Mouse (Mus musculus) heart, embryonic 11.5 days (tissue): ENCODE data around the gene Ackr1. TPM values are rescaled to one million over a fixed set of nuclear protein-coding genes. Genes with fewer than 3 reads are reported as not detected.

Source experiments
- ATAC-seq: fragments of 200-750 bp; cut with Nextera tagmentation; replicated peaks from 2 replicates; pipeline ENCODE4 v1.8.0; 2017; ENCODE audit warnings: moderate library complexity; ENCODE audit not compliant: insufficient number of reproducible peaks, low FRiP score, low TSS enrichment
- H3K27ac ChIP-seq: fragments of 300-500 bp; sonication (generic); 2 replicates; pipeline ENCODE4 v1.5.1; 2014; ENCODE audit warnings: mild to moderate bottlenecking, low read depth, low read length
- H3K27me3 ChIP-seq: fragments of 300-500 bp; sonication (generic); 2 replicates; pipeline ENCODE4 v1.6.1; 2014; ENCODE audit warnings: mild to moderate bottlenecking, low read length, mixed read lengths; ENCODE audit not compliant: control insufficient read depth, insufficient read depth
- H3K36me3 ChIP-seq: fragments of 300-500 bp; sonication (generic); 2 replicates; pipeline ENCODE4 v1.6.1; 2014; ENCODE audit warnings: mild to moderate bottlenecking, low read length, moderate library complexity, mixed read lengths; ENCODE audit not compliant: control insufficient read depth, insufficient read depth
- H3K4me1 ChIP-seq: fragments of 300-500 bp; sonication (generic); 2 replicates; pipeline ENCODE4 v1.6.1; 2014; ENCODE audit warnings: low read length; ENCODE audit not compliant: control insufficient read depth, insufficient read depth
- H3K4me2 ChIP-seq: fragments of 300-500 bp; sonication (generic); 2 replicates; pipeline ENCODE4 v1.6.1; 2014; ENCODE audit warnings: mild to moderate bottlenecking, moderate library complexity
- H3K4me3 ChIP-seq: fragments of 300-500 bp; sonication (generic); 2 replicates; pipeline ENCODE4 v1.5.1; 2014; ENCODE audit warnings: low read depth, low read length
- H3K9ac ChIP-seq: fragments of 300-500 bp; sonication (generic); 2 replicates; pipeline ENCODE4 v1.6.1; 2014; ENCODE audit warnings: mild to moderate bottlenecking, low read depth, low read length, moderate library complexity
- H3K9me3 ChIP-seq: fragments of 300-500 bp; sonication (generic); replicated peaks from 2 replicates; pipeline ENCODE4 v1.6.1; 2016; ENCODE audit warnings: low read length; ENCODE audit not compliant: control insufficient read depth
- WGBS: fragments of 180-500 bp; shearing (Covaris S2); extraction: QIAGEN DNeasy Blood & Tissue Kit; methylation state at CpG from one replicate; pipeline ENCODE4 v1.1.7; 2014; ENCODE audit not compliant: insufficient replicate concordance; 5-methylcytosine and 5-hydroxymethylcytosine counted together
- polyA plus RNA-seq: library from polyadenylated mRNA; unstranded; fragments of >200 nt; fragmentation: Nextera tagmentation; extraction: Ambion mirVana; gene quantifications from 2 replicates; pipeline ENCODE4 v1.2.1, GENCODE M21; 2014

Gene Ackr1
- polyA plus RNA-seq, 1 experiment from 2014 or later: 5.5 TPM

DNA sequence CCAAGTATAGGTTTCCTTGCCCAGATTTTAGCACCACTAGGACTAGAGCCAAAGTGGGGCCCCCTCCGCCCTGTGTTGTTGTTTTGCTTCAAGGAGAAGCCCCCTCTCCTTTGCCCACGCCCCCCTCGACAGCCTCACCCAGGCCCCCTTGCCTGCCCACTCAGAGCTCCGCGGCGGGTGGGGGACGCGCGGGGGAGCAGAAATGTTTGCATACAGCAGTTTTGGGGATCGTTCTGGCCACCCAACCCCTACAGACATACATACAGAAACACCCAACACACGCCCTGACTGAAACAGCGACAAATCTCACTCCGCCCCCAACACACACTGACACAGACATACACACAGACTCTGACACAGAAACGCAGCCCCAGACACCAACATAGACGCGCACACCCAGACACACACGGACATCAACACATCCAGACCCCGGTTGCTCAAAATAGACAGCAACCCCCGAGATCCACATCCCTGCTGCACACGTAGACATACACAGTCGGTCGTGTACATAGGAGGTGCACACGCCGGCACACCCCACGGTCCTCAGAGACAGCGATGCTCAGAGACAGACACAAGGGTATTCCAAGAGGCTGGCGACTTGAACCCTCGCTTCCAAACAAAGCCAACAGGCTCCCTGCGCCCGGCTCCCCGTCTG lies 33.3 kb upstream of the Ackr1 start:
- Histone ChIP-seq H3K4me2 (peak overlapping the region; percentile 97), H3K27ac (no peak overlapping the region), H3K9me3 (no peaks in the 10 kb centered on the region), H3K4me1 (peaks cover 12% of the 10 kb centered on the region), H3K36me3 (no peaks in the 10 kb centered on the region), H3K9ac (peak overlapping the region; percentile 58), H3K27me3 (peaks cover 48% of the 10 kb centered on the region), H3K4me3 (peak overlapping the region; percentile 63)
- under 1% methylated on average over 31 of the region's 31 CpGs for WGBS
- 0 out of 2 replicates have a peak, but pooled peaks have one; percentile 5 for ATAC-seq

DNA sequence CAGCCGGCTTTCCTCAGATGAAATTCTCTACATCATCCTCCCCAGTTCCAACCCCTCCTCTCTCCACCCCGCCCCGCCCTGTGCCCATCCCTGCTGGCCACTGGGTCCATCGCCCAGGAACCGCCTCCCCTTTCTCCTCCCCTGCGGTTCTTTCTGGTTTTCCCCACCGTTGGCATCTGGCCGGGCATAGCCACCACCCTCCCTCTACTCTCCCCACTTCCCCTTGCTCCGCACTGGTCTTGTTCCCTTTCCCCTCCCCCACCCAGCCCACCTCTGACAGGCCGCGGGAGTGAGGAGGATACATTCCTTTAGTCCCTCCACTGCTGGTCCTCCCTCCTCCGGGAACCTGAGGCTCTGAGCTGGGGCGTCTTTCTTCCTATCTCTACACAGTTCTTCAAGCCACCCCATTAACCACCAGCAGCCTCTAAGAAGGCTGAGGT lies 32.4 kb upstream of the Ackr1 start:
- Histone ChIP-seq H3K4me3 (peak overlapping the region; percentile 63; the same call in 1 of the 2 replicates), H3K36me3 (no peaks in the 10 kb centered on the region), H3K9me3 (no peaks in the 10 kb centered on the region), H3K4me2 (peak overlapping the region; percentile 97), H3K9ac (no peak overlapping the region), H3K27ac (no peak overlapping the region), H3K4me1 (peaks cover 12% of the 10 kb centered on the region), H3K27me3 (peaks cover 48% of the 10 kb centered on the region)
- 1% methylated on average over 12 of the region's 13 CpGs for WGBS
- peak; percentile 25; the same call in 1 of the 2 replicates for ATAC-seq

DNA sequence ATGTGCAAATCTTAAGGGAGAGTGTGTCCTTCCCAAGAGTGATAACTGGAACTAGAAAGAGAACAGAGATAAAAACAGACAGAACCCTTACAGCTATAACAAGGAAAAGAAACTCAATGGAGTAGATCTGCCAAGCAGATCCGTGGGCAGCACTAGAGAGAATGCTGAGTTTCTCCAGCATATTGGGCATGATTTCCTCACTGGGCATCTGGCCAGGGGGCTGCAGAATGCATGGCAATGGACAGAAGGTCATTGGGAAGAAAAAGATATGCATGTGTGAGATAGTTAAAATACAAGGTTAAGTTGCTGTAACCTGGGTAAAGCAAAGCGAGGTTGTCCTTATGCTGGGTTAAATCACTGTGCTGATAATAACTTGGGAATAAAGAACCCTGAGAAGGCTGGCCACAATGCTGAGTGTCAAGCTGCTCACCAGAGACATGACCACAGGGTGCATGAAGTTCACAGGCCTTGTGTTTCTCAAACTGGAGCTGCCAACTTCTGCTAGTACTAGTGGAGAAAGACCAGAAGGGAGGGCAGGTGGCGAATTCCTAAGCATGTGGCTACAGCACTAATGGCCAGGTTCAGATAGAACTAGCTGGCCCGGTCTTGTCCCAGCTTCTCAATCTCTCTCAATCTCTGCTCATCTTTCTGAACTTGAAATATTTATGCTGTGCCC lies 30.7 kb upstream of the Ackr1 start:
- Histone ChIP-seq H3K36me3 (no peaks in the 10 kb centered on the region), H3K9me3 (no peaks in the 10 kb centered on the region), H3K27me3 (peaks cover 39% of the 10 kb centered on the region), H3K27ac (no peak overlapping the region), H3K9ac (no peak overlapping the region), H3K4me2 (no peak overlapping the region), H3K4me1 (peaks cover 12% of the 10 kb centered on the region), H3K4me3 (no peak overlapping the region)
- WGBS: 72% methylated on average over 4 of the region's 4 CpGs
- no peak for ATAC-seq

DNA sequence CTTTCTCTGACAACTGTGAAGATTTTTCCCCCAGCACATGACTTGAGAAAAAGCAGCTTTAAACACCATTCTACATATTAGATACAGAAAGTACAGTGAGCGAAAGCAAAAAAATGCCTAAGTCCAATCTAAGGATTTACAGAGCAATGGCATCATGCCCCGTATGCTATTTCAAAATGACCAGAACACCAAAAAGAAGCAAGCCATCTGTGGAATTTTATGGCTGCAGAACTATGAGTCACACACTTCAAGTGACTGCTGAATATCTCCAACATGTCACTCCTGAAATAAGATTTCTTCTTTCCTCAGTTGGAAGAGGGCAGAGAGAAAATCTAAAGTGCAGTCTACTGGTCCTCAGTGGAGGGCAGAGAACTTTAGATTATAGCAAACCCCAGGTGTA lies 29.9 kb upstream of the Ackr1 start:
- Histone ChIP-seq H3K4me1 (peaks cover 12% of the 10 kb centered on the region), H3K9ac (no peak overlapping the region), H3K4me3 (no peak overlapping the region), H3K9me3 (no peaks in the 10 kb centered on the region), H3K27me3 (peaks cover 36% of the 10 kb centered on the region), H3K4me2 (no peak overlapping the region), H3K36me3 (no peaks in the 10 kb centered on the region), H3K27ac (no peak overlapping the region)
- no peak for ATAC-seq
- 84% methylated on average over 2 of the region's 2 CpGs for WGBS

DNA sequence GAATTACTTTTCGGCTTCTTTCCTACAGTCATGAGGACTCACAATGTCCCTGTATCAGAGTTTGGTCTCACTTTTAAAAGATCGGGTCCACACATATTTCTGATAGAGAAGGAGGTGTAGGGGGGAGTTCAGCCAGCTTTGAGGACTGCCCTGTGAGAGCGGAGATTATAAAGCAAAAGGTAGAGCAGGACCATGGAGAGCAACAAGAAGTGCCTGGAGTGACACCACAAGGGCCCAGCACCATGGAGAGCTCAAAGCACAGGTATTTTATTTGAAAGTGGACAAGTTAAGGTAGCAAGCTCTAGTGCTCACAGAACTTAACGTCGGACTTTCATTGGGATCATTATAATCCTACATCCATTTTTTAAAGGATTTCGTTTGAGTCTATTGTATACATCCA lies 28.1 kb upstream of the Ackr1 start:
- Histone ChIP-seq H3K4me2 (no peak overlapping the region), H3K4me3 (no peak overlapping the region), H3K36me3 (no peaks in the 10 kb centered on the region), H3K9ac (no peak overlapping the region), H3K27ac (no peak overlapping the region), H3K4me1 (peaks cover 4% of the 10 kb centered on the region; the same call in 1 of the 2 replicates), H3K27me3 (peaks cover 19% of the 10 kb centered on the region), H3K9me3 (no peaks in the 10 kb centered on the region)
- 25% methylated on average over 6 of the region's 6 CpGs for WGBS
- no peak for ATAC-seq

DNA sequence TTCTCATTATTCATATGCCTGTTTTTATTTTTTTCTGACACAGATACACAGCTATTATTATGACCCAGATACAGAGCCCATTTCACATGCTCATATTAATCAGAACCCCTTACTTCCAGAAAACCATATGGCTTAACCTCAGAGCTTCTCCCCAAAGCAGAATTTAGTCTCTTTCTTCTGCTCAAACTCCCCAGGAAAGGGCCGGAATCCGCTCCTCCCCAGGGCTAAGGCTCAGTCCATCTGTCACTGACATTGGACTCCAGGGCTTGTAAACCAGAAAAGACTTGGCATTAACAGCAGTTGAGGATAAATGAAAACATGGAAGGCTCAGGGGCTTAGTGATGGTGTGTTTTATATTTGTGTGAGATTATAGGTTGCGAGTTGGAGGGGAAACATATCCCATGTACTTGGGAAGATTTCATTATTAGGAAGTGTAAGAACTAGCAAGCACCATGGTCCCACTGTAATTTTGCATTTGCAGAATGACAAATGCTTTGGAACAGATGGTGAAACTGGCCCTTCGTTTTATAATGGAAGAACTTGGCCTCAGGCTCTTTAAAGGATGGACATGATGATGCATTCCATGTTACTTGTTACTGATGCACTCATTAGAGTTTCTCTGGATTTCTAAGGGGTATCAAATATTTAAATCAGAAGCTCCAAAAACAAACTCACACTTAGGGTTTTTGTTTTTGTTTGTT lies 26.2 kb upstream of the Ackr1 start:
- Histone ChIP-seq H3K9me3 (no peaks in the 10 kb centered on the region), H3K27me3 (peaks cover 4% of the 10 kb centered on the region; the same call in 1 of the 2 replicates), H3K36me3 (no peaks in the 10 kb centered on the region), H3K4me2 (no peak overlapping the region), H3K4me1 (no peaks in the 10 kb centered on the region; the same call in 1 of the 2 replicates), H3K27ac (no peak overlapping the region), H3K9ac (no peak overlapping the region), H3K4me3 (no peak overlapping the region)
- ATAC-seq: no peak
- WGBS: 64% methylated on average over 4 of the region's 4 CpGs

DNA sequence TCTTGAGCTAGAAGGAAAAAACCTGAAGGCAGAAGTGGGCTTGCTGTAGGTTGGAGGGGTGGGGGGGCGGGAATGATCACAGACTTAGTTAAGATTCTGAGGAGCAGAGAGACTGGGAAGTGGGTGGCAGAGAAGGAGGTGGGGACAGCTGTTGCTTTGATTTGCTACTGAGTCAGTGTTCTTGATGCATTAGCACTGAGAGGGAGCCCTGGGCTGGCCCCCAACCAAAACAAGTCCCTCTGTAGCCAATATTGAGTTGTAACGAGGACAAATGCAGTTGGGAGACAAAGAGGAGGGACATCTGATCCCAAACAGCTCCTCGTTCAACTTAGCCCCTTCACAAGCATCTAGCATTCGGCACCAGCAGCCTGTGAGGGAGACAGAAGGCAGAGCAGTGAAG lies 24.2 kb upstream of the Ackr1 start:
- no peaks in the 10 kb centered on the region for H3K36me3 ChIP-seq
- no peak overlapping the region for H3K27ac ChIP-seq
- ATAC-seq: no peak
- no peaks in the 10 kb centered on the region for H3K27me3 ChIP-seq
- no peaks in the 10 kb centered on the region; the same call in 1 of the 2 replicates for H3K4me1 ChIP-seq
- 39% methylated on average over 4 of the region's 4 CpGs for WGBS
- no peak overlapping the region for H3K9ac ChIP-seq
- no peaks in the 10 kb centered on the region for H3K9me3 ChIP-seq
- no peak overlapping the region for H3K4me3 ChIP-seq
- no peak overlapping the region for H3K4me2 ChIP-seq

DNA sequence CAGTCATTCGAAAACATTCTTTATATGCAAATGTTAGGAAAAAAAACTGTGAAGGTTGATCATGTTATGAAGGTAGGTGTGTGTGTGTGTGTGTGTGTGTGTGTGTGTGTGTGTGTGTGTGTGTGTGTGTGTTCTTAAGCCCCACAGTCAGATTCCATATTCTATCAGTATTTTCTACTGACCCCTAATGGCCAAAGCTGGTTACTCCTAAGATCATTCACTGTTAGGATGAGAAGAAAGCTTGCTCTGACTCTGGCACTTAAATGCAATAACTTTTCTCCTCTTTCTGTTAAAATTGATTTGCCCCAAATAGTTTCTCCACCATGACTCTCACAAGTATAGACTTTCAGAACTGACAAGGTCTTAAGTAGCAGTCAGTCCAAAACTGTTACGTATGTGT lies 23.1 kb upstream of the Ackr1 start:
- 72% methylated on average over 2 of the region's 2 CpGs for WGBS
- Histone ChIP-seq H3K4me1 (no peaks in the 10 kb centered on the region; the same call in 1 of the 2 replicates), H3K9ac (no peak overlapping the region), H3K4me3 (no peak overlapping the region), H3K9me3 (no peaks in the 10 kb centered on the region), H3K4me2 (no peak overlapping the region), H3K27me3 (no peaks in the 10 kb centered on the region), H3K27ac (no peak overlapping the region), H3K36me3 (no peaks in the 10 kb centered on the region)
- ATAC-seq: no peak
